ENCODE assay signal across 9 mouse cellular contexts in the genomic region with DNA sequence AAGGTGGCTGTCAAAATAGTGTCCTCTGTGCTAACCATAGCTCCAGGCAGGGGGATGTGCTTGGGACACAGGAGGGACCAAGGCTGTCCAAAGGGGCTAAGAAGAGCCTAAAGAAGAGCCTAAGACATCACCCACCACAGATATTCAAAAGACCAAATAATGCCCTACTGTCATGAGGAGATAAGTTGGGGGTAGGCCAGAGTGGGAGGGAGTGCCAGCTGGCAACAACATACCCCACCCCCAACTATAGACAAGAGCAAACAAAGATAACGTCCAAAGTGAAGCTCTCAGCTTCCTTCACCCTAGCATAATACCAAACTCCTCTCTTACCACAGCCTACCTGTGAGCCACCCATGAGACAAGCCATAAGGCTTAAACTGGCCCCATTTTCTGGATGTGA.
DNase-seq lines count a peak whose midpoint lies in the region; ATAC-seq and TF ChIP-seq lines count a peak whose summit lies in the region.
"Had no signal": no experiment of that assay in that cellular context is flagged by ENCODE, and none has a peak within 500 bp of the region (broad histone marks: within the 10 kb centered on the region; RNA-seq: fewer than 3 reads in every experiment).

No protein-coding gene starts in this region.

- intact Hi-C loops in left cerebral cortex, postnatal 4 days (cut with DNase I), result no loop called here
- intact Hi-C loops in left cerebral cortex, adult 2 months (cut with DNase I), result no loop called here

- H3K9me3 ChIP-seq in embryonic facial prominence, embryonic 12.5 days, result no peaks in the 10 kb centered on the region
- H3K9me3 ChIP-seq in embryonic facial prominence, embryonic 10.5 days, result no peaks in the 10 kb centered on the region
- no peaks in the 10 kb centered on the region for H3K9me3 ChIP-seq in forebrain, embryonic 12.5 days

- H3K27ac ChIP-seq in embryonic facial prominence, embryonic 12.5 days, result 0 out of 2 replicates have a peak overlapping the region, but pooled peaks have one; percentile 59
- no peak overlapping the region for H3K27ac ChIP-seq in embryonic facial prominence, embryonic 10.5 days (replicated peaks)
- peak overlapping the region; percentile 84 for H3K27ac ChIP-seq in forebrain, embryonic 12.5 days
- H3K27ac ChIP-seq in left cerebral cortex, adult 2 months, result no peak overlapping the region
- H3K27ac ChIP-seq: gastrocnemius, adult 2 months had no signal

- 71% methylated on average over 1 of the region's 1 CpGs for WGBS in embryonic facial prominence, embryonic 12.5 days
- 28% methylated on average over 1 of the region's 1 CpGs for WGBS in embryonic facial prominence, embryonic 10.5 days
- 29% methylated on average over 1 of the region's 1 CpGs for WGBS in forebrain, embryonic 12.5 days

- no peak overlapping the region for H3K4me3 ChIP-seq in embryonic facial prominence, embryonic 12.5 days
- H3K4me3 ChIP-seq in embryonic facial prominence, embryonic 10.5 days, result no peak overlapping the region
- H3K4me3 ChIP-seq in forebrain, embryonic 12.5 days (replicated peaks), result no peak overlapping the region
- H3K4me3 ChIP-seq in left cerebral cortex, adult 2 months, result no peak overlapping the region

- H3K4me2 ChIP-seq in embryonic facial prominence, embryonic 12.5 days (replicated peaks), result peak overlapping the region; percentile 24
- H3K4me2 ChIP-seq in forebrain, embryonic 12.5 days, result peak overlapping the region; percentile 36

- no peak for TF ChIP-seq CTCF in left cerebral cortex, adult 2 months (IDR thresholded peaks at IDR 0.05)

- peaks cover 77% of the 10 kb centered on the region for H3K4me1 ChIP-seq in embryonic facial prominence, embryonic 12.5 days
- peaks cover 69% of the 10 kb centered on the region for H3K4me1 ChIP-seq in embryonic facial prominence, embryonic 10.5 days
- peaks cover 96% of the 10 kb centered on the region for H3K4me1 ChIP-seq in forebrain, embryonic 12.5 days

- H3K36me3 ChIP-seq in embryonic facial prominence, embryonic 12.5 days, result no peaks in the 10 kb centered on the region
- H3K36me3 ChIP-seq in embryonic facial prominence, embryonic 10.5 days (replicated peaks), result no peaks in the 10 kb centered on the region
- no peaks in the 10 kb centered on the region for H3K36me3 ChIP-seq in forebrain, embryonic 12.5 days (replicated peaks)

- DNase-seq in embryonic facial prominence, embryonic 10.5 days (ENCODE audit: low spot score), result no peak
- DNase-seq in left cerebral cortex, postnatal 4 days, result peak; percentile 71
- DNase-seq in left cerebral cortex, adult 11 months (ENCODE audit: low spot score), result no peak
- DNase-seq in left cerebral cortex, adult 2 months (ENCODE audit: extremely low spot score in 1 of 2, low spot score in 2 of 2), result no peak
- no peak for DNase-seq in layer of hippocampus, postnatal 10 days (ENCODE audit: low spot score in 2 of 2)

- ATAC-seq in embryonic facial prominence, embryonic 12.5 days (ENCODE audit: insufficient number of reproducible peaks, insufficient read depth, low FRiP score, low TSS enrichment), result no peak
- ATAC-seq in forebrain, embryonic 12.5 days (ENCODE audit: low FRiP score), result no peak
- ATAC-seq in megakaryocyte-erythroid progenitor cell, adult 5-6 weeks (replicated peaks; ENCODE audit: low FRiP score, low TSS enrichment, poor library complexity, severe bottlenecking), result peak; percentile 54

- no peak overlapping the region for H3K9ac ChIP-seq in embryonic facial prominence, embryonic 12.5 days
- H3K9ac ChIP-seq in forebrain, embryonic 12.5 days, result no peak overlapping the region

- 0 out of 2 replicates have a peak, but pooled peaks cover 5% of the 10 kb centered on the region for H3K27me3 ChIP-seq in embryonic facial prominence, embryonic 12.5 days
- H3K27me3 ChIP-seq in embryonic facial prominence, embryonic 10.5 days (replicated peaks; ENCODE audit: low read depth, poor library complexity, severe bottlenecking), result peaks cover 73% of the 10 kb centered on the region
- H3K27me3 ChIP-seq in forebrain, embryonic 12.5 days, result peaks cover 34% of the 10 kb centered on the region

Comparison
In these comparisons a context has a peak if more than half of its experiments do, and no peak if none do; other contexts are left out.
1. H3K27ac ChIP-seq: peak in embryonic facial prominence, embryonic 12.5 days (single experiment) and forebrain, embryonic 12.5 days (single experiment); none in embryonic facial prominence, embryonic 10.5 days (single experiment) and left cerebral cortex, adult 2 months (single experiment).